Mouse (Mus musculus) lung, postnatal 0 days (tissue): ENCODE measurements around the gene Efl1. TPM values are rescaled to one million over a fixed set of nuclear protein-coding genes. Genes with fewer than 3 reads are reported as not detected.

Source experiments
- ATAC-seq: fragments of 200-750 bp; cut with Nextera tagmentation; 2 replicates; pipeline ENCODE4 v1.8.0; 2017; ENCODE audit warnings: moderate library complexity
- DNase-seq: peaks from one replicate; pipeline ENCODE4 v3.0.0-alpha.2; 2016; ENCODE audit warnings: low spot score
- H3K27ac ChIP-seq: fragments of 300-500 bp; sonication (generic); 2 replicates; pipeline ENCODE4 v1.5.1; 2014; ENCODE audit warnings: antibody characterized with exemption, mild to moderate bottlenecking, low read length, mixed read lengths
- H3K27me3 ChIP-seq: fragments of 300-500 bp; sonication (generic); replicated peaks from 2 replicates; pipeline ENCODE4 v1.6.1; 2014; ENCODE audit warnings: low read length, mixed read lengths; ENCODE audit not compliant: insufficient read depth
- H3K36me3 ChIP-seq: fragments of 300-500 bp; sonication (generic); 2 replicates; pipeline ENCODE4 v1.6.1; 2014; ENCODE audit warnings: low read length, mixed read lengths; ENCODE audit not compliant: insufficient read depth
- H3K4me1 ChIP-seq: fragments of 300-500 bp; sonication (generic); 2 replicates; pipeline ENCODE4 v1.6.1; 2014; ENCODE audit warnings: antibody characterized with exemption, low read depth, low read length, mixed read lengths; ENCODE audit not compliant: insufficient read depth
- H3K4me2 ChIP-seq: fragments of 300-500 bp; sonication (generic); replicated peaks from 2 replicates; pipeline ENCODE4 v1.6.1; 2014; ENCODE audit warnings: low read depth, mild to moderate bottlenecking, low read length, moderate library complexity, mixed read lengths
- H3K4me3 ChIP-seq: fragments of 300-500 bp; sonication (generic); 2 replicates; pipeline ENCODE4 v1.5.1; 2014; ENCODE audit warnings: low read depth, low read length
- H3K9ac ChIP-seq: fragments of 300-500 bp; sonication (generic); replicated peaks from 2 replicates; pipeline ENCODE4 v1.6.1; 2014; ENCODE audit warnings: low read depth, mild to moderate bottlenecking
- H3K9me3 ChIP-seq: fragments of 300-500 bp; sonication (generic); 2 replicates; pipeline ENCODE4 v1.6.1; 2016; ENCODE audit warnings: low read length, mixed read lengths
- CTCF ChIP-seq: IDR thresholded peaks from 2 replicates; pipeline ENCODE4 v1.5.1; 2016; ENCODE audit warnings: antibody characterized with exemption, mild to moderate bottlenecking
- EP300 ChIP-seq: IDR thresholded peaks from 2 replicates; pipeline ENCODE4 v1.6.1; 2016; ENCODE audit warnings: antibody characterized with exemption, mild to moderate bottlenecking, control low read depth
- WGBS: fragments of 180-500 bp; shearing (Covaris S2); extraction: QIAGEN DNeasy Blood & Tissue Kit; methylation state at CpG from one replicate; pipeline ENCODE4 v1.1.7; 2014; 5-methylcytosine and 5-hydroxymethylcytosine counted together
- polyA plus RNA-seq: library from polyadenylated mRNA; unstranded; fragments of >200 nt; fragmentation: Nextera tagmentation; extraction: Ambion mirVana; gene quantifications from 2 replicates; pipeline ENCODE4 v1.2.1, GENCODE M21; 2015

The Efl1 gene
- polyA plus RNA-seq, 1 experiment from 2014 or later: 13.9 TPM

GRCm38 (mm10) chr7:82793111-82793510, 144.7 kb downstream of the Efl1 start:
- 88% methylated on average over 1 of the region's 1 CpGs for WGBS
- DNase-seq (no peak), ATAC-seq (no peak)
- H3K27ac ChIP-seq: no peak overlapping the region
- H3K4me3 ChIP-seq: no peak overlapping the region
- no peak for TF ChIP-seq CTCF
- no peak for TF ChIP-seq EP300
- no peak overlapping the region for H3K4me2 ChIP-seq
- no peaks in the 10 kb centered on the region for H3K27me3 ChIP-seq
- no peaks in the 10 kb centered on the region for H3K4me1 ChIP-seq
- no peaks in the 10 kb centered on the region for H3K9me3 ChIP-seq
- H3K9ac ChIP-seq: no peak overlapping the region
- no peaks in the 10 kb centered on the region for H3K36me3 ChIP-seq

- no peaks in the 10 kb centered on the region for H3K36me3 ChIP-seq
- no peak overlapping the region for H3K4me2 ChIP-seq
- TF ChIP-seq EP300 (peak; percentile 97), CTCF (no peak)
- H3K27me3 ChIP-seq: no peaks in the 10 kb centered on the region
- ATAC-seq (peak; percentile 95), DNase-seq (peak; percentile 82)
- H3K9me3 ChIP-seq: no peaks in the 10 kb centered on the region
- H3K4me3 ChIP-seq: no peak overlapping the region
- H3K9ac ChIP-seq: no peak overlapping the region
- peak overlapping the region; percentile 66 for H3K27ac ChIP-seq
- 30% methylated on average over 1 of the region's 1 CpGs for WGBS
- no peaks in the 10 kb centered on the region for H3K4me1 ChIP-seq
Observed at GRCm38 (mm10) chr7:82794542-82794941, 146.1 kb downstream of the Efl1 start.

GRCm38 (mm10) chr7:82802206-82802605, 153.8 kb downstream of the Efl1 start:
- Histone ChIP-seq H3K4me1 (no peaks in the 10 kb centered on the region), H3K9ac (no peak overlapping the region), H3K27me3 (no peaks in the 10 kb centered on the region), H3K27ac (no peak overlapping the region), H3K36me3 (no peaks in the 10 kb centered on the region), H3K9me3 (no peaks in the 10 kb centered on the region), H3K4me2 (no peak overlapping the region), H3K4me3 (no peak overlapping the region)
- DNase-seq (no peak), ATAC-seq (no peak)
- WGBS: 51% methylated on average over 4 of the region's 4 CpGs
- TF ChIP-seq EP300 (no peak), CTCF (no peak)

GRCm38 (mm10) chr7:82808257-82808656, 159.8 kb downstream of the Efl1 start:
- no peaks in the 10 kb centered on the region for H3K4me1 ChIP-seq
- WGBS: 63% methylated on average over 4 of the region's 4 CpGs
- H3K4me2 ChIP-seq: no peak overlapping the region
- ATAC-seq (peak; percentile 38), DNase-seq (no peak)
- no peak overlapping the region for H3K4me3 ChIP-seq
- no peak overlapping the region for H3K27ac ChIP-seq
- TF ChIP-seq CTCF: no peak
- no peak for TF ChIP-seq EP300
- no peak overlapping the region for H3K9ac ChIP-seq
- no peaks in the 10 kb centered on the region for H3K27me3 ChIP-seq
- H3K9me3 ChIP-seq: no peaks in the 10 kb centered on the region
- H3K36me3 ChIP-seq: no peaks in the 10 kb centered on the region

- no peak for TF ChIP-seq EP300
- no peak for TF ChIP-seq CTCF
- no peaks in the 10 kb centered on the region for H3K27me3 ChIP-seq
- DNase-seq (no peak), ATAC-seq (no peak)
- no peak overlapping the region for H3K9ac ChIP-seq
- no peak overlapping the region for H3K27ac ChIP-seq
- no peak overlapping the region for H3K4me2 ChIP-seq
- H3K4me1 ChIP-seq: no peaks in the 10 kb centered on the region
- WGBS: 66% methylated on average over 5 of the region's 5 CpGs
- no peaks in the 10 kb centered on the region for H3K9me3 ChIP-seq
- H3K36me3 ChIP-seq: no peaks in the 10 kb centered on the region
- no peak overlapping the region for H3K4me3 ChIP-seq
Observed at GRCm38 (mm10) chr7:82809126-82809525, 160.7 kb downstream of the Efl1 start.

GRCm38 (mm10) chr7:82810799-82811139, 162.4 kb downstream of the Efl1 start:
- no peak overlapping the region for H3K27ac ChIP-seq
- no peak for TF ChIP-seq EP300
- H3K9ac ChIP-seq: no peak overlapping the region
- H3K4me1 ChIP-seq: no peaks in the 10 kb centered on the region
- WGBS: 50% methylated on average over 5 of the region's 5 CpGs
- H3K27me3 ChIP-seq: no peaks in the 10 kb centered on the region
- DNase-seq (no peak), ATAC-seq (no peak)
- no peak overlapping the region for H3K4me3 ChIP-seq
- H3K36me3 ChIP-seq: no peaks in the 10 kb centered on the region
- peak overlapping the region; percentile 38; the same call in 1 of the 2 replicates for H3K4me2 ChIP-seq
- H3K9me3 ChIP-seq: no peaks in the 10 kb centered on the region
